Mouse (Mus musculus): Measurements from ENCODE around the gene Ulk4.
"Not testable (repeated sequence)": the region's sequence is repeated elsewhere in the genome, so short reads cannot be mapped to it uniquely, and the experiment has no call there.

Gene Ulk4

DNA sequence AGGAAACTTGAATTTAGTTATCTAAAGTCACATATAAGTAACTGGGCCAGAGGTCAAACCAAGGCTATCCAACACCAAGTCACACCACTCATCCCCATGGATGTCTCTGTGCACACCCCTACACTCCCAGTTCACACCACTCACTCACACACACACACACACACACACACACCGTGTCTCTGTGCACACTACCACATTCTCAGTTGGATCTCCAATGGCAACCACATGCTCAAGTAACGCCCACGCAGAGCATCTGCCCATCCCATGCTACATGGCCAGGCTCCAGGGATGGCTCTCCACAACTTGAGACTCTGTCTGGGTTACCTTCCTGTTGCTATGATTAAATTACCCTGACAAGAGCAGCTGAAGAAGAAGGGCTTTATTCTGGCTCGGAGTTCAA is 201.8 kb downstream of the Ulk4 start:
- in situ Hi-C loops (cut with MboI; ENCODE audit: unreplicated experiment in 2 of 2), result no loop called here

DNA sequence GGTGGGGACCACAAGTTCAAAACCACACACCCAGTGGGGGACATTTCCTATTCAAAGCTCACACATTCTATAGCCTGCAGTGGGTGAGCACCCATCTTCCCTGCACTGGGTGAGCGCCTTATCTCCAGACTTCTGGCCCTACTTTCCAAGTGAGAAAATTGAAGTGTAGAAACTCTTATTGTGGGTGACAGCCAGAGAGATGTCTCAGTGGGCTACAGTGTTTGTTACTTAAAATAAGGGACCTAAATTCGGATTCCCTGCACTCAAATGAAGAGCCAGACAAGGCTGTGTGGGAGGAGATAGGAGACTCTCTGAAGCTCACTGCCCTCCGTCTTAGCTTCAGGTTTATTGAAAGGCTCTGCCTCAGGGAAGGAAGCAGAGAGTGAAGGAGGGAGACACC is 202.3 kb downstream of the Ulk4 start:
- in situ Hi-C loops (cut with MboI; ENCODE audit: unreplicated experiment in 2 of 2), result no loop called here

DNA sequence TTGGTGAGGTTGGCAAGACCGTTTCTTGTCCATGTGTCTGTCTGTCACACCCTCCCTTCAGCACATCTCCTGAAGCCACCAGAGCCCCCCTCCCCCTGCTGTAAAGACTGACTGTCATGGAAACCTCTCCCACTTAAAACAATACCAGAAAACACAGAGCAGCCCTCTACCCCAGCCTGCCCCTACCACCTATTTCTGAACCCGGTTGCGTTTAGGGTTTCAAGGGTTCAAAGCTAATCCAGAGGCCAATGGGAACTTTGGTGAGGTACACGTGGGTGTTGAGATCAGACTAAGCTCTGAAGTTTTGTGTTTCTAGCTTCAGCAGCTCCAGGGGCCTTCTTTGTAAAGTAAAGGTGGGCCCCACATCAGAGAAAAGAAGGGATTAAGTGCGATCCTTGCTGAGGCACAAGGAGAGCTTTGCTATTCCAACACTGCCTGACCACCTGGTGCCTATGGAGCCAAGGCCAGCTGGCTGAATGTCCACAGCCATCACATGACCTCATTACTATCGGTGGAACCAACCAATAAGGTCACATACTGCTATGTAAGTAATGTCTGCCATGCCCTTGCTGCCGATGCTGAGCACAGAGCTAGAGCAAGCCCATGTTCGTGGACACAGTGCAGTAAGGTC is 204.8 kb downstream of the Ulk4 start:
- in situ Hi-C loops (cut with MboI; ENCODE audit: unreplicated experiment in 2 of 2), result no loop called here

DNA sequence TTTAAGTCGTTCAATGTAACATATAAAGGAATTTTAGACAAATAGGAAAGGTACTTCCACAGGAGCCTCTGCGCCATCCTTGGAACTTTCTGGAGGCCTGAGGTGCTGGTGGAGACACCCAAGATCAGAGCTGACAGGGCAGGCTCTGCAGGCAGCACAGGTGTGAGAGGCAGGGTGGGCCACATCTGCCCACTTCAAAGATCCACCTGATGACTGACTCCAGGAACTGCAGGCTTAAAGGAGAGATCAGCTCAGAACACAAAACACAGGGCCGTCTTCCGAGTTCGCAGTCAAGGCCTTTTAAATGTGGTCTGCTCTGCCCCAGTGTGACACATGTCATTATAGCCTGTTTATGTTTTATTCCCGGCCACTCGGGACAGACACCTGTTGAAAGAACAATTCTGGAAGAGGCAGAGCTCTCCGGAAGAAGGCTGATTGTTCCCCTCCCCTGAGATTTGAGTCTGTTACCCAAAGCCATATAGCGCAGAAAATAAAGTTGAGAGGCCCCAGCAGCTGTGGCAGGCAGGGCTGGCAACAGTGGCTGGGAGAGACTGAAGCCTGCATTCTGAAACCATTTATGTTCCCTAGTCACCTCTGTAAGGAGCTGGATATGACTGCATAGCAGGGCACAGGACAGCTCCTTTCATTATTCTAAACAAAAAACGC is 205.4 kb downstream of the Ulk4 start:
- in situ Hi-C loops (cut with MboI; ENCODE audit: unreplicated experiment in 2 of 2), result no loop called here

DNA sequence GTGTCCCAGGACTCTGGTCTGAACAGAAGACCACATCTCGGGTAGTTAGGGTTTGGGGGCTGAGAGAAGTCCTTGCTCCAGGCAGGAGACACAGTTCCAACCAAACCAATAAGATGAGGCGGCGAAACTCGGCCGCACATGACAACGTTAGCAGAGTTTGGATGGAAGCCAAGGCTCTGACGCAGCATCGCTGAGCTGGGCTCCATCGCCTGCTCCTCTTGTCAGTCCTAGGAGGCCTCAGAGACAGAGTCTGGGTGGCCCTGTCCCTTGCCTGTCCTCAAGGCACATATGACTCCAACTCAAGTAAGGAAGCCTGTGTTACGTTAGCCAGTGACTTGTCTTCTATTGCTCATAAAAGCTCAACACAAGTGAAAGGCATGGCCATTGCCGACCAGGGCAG is 205.9 kb downstream of the Ulk4 start:
- in situ Hi-C loops (cut with MboI; ENCODE audit: unreplicated experiment in 2 of 2), result no loop called here

DNA sequence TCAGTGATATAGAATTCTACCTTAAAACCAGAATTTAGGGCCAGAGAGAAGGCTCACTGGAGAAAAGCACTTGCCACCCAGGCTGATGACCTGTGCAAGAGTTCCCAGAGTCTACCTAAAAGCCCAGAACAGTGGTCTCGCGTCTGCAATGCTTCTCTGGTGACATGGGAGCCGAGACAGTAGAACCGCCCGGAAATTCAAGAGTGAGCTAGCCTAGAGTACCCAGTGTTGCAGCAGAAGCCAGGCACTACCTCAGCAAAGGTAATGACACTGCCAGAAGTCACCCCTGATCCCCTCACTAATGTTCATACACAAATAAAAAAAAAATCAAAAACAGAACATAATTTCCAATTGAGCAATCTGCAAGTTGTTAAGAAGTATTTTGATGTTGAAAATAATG is 208.9 kb downstream of the Ulk4 start:
- in situ Hi-C loops (cut with MboI; ENCODE audit: unreplicated experiment in 2 of 2), result no loop called here

DNA sequence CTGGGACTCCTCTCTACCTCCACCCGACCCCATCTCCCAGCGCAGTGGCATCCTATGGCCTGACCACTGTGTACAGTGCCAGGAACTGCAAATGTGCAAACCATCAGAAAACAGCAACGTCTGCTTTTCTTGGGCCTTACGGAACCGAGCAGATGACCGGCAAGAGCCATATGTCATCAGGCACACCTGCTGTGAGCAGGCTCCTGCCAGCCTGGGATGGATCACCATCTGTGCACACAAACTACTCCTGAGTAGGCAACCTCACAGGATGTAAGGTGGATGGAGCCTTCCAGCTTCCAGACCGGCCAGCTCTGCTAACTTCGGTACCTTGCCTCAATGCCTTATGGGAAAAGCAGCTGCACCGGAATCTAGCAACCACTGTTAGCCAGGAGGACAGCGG is 210.0 kb downstream of the Ulk4 start:
- in situ Hi-C loops (cut with MboI; ENCODE audit: unreplicated experiment in 2 of 2), result no loop called here

DNA sequence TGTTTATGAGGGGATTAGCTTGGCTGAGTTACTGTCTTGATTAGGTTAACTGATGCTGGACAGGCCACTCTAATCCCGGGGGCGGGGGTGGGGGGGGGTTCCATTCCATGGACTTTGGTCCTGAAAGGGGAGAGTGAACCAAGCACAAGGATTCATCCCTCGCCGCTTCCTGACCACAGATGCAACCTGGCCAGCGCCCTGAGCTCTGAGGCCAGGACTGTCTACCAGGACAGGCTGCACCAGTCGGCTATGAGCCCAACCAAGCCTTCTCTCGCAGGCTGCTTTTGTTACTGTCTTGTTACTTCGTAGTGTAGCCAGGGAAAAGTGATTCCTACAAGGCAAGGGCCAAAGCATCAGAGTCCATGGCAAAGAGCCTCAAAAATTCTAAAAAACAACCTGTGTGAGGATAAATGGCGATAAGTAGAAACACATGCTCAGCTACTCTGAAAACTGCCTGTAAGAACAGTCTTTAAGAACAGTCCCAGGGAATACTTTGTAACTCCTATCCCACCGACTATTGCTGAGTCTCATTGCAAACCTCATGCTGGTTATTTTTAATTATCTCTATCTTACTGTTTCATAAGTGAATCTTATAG is 211.5 kb downstream of the Ulk4 start:
- in situ Hi-C loops (cut with MboI; ENCODE audit: unreplicated experiment in 2 of 2), result no loop called here

DNA sequence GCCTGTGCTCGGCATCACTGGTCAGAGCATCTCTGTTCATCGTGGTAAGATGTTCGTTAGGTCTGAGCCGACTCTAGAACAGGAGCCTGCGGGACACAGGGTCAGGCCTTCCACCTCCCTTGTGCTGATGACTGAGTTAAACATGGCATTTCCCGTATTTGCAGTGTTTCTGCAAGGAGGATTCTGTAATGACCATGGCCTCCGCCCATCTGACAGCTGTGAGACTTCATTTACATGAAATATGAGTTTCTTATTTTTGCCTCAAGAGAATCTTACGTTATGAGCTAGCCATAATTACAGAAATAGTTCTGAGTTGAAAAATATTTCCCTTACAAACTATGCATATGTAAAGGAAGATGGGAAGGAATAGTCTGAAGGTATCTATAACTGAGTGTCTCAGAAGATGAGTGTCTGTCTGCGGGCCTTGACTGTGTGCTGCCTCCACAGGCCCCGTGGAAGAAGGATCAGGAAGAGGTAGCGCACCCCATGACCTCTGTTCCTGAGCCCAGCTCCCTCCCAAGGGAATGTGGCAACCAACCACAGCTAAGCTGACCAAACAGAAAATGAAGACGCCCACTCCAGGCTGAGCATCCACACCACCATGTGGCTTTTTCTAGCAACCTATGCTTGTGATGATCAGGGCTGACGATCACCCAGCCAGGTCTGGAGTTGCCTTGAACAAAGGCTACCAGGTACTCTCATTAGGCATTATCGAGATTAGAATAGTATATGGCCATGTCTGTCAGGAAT is 212.2 kb downstream of the Ulk4 start:
- in situ Hi-C loops (cut with MboI; ENCODE audit: unreplicated experiment in 2 of 2), result no loop called here

DNA sequence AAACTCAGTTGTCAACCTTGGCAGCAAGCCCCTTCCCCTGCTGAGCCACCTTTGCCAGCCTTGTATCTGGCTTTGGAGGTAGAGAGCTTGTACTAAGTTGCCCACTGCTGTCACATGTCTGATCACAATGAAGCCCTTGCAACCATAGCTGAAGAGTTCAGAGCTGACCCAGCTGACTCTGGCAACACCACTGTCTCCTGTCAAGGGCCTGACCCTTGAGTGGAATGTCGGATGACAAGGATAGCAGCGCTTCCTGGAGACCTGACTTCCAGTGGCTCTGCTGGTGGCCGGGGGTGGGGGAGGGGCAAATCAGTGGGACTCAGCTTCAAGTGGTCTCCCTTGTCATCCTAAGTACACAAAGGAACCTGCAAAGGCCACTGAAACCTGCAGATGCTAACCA is 214.3 kb downstream of the Ulk4 start:
- in situ Hi-C loops (cut with MboI; ENCODE audit: unreplicated experiment in 2 of 2), result no loop called here

DNA sequence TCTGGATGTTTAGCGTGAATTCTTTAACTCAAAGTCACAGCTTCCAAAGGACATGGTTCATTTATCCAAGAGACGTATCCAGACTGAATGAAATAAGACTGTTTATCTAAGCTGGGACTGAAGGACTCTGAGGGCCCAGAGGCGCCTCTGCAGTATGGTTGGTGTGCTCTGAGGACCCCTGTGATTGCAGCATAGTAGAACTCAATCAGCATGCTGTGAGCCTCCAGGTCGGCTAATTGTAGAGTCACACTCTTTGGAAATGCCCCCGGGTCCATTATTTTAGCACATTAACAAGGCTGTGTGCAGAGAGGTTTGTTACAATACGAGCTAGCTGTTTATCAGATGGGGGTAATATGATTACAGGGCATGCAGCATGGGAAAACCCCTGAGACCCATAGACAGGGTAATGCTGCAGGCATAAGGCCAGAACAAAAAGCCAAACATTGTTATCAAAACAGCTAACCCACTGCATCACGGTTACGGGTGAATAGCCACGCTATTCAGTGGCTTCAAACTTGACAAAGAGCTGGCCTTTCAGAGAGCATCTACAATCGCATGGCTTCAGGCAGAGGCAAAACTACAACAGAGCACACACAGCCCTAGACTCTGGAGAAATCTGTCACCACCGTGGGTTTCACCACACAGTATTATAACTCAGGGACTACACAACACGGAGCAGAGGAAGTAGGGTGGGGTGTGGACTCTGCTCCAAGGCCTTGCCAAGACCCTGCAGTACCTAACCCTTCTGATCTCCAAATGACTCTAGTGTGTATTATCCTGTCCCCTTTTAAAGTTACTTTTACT is 215.0 kb downstream of the Ulk4 start:
- in situ Hi-C loops (cut with MboI; ENCODE audit: unreplicated experiment in 2 of 2), result no loop called here

DNA sequence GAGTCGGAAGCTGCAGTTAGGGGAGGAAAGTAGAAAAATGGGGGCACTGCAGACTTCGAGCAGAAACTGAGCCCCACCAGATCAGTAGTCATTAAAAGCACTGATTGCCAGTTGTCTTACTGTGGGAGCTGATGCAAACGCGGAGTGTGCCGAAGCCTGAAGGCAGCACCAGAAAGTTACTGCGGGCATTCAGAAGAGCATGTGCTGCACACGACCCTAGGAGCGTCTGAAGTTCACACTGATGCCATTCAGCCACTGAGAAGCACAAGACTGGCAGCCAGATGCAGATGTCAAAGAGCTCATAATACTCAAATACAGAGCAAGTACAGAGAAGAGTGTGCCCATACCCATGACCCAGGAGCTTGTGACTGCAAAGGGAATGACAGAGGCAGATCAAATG is 216.7 kb downstream of the Ulk4 start:
- in situ Hi-C loops (cut with MboI; ENCODE audit: unreplicated experiment in 2 of 2), result no loop called here

DNA sequence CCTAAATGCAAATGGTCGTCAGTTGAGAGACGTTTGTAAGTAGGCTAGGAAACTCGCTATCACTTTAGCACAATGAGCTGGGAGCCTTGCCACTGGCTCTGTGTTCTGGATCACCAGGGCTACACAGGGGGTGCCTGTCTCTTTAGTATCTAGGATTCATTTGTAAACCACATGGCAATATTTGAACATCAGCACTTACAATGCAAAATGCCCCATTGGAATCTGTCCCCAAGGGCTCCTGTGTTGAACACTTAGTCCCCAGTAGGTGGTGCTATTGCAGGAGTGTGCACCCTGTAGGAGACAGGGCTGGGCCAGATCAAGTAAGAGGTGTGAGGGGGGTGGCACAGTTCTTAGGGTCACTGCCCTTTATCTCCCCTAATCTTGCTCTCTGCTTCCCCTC is 217.7 kb downstream of the Ulk4 start:
- in situ Hi-C loops (cut with MboI; ENCODE audit: unreplicated experiment in 2 of 2), result no loop called here

DNA sequence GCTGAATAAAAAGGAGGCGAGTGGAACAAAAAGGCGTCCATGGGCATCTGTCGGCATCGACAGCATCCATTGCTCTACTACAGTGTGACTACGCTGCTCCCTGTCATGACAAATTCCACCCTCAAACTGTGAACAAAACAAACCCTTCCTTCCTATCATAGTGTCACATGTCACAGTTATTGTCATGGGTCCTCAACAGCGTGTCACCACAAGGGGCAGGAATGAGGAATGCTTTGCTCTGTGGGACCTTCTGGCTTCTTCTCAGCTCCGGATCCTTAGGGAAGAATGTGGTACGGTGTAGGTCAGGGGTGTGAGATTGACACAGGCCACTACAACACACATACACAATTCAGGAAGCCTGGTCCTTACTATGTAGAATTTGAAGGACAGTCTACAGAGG is 218.5 kb downstream of the Ulk4 start:
- in situ Hi-C loops (cut with MboI; ENCODE audit: unreplicated experiment in 2 of 2), result no loop called here

DNA sequence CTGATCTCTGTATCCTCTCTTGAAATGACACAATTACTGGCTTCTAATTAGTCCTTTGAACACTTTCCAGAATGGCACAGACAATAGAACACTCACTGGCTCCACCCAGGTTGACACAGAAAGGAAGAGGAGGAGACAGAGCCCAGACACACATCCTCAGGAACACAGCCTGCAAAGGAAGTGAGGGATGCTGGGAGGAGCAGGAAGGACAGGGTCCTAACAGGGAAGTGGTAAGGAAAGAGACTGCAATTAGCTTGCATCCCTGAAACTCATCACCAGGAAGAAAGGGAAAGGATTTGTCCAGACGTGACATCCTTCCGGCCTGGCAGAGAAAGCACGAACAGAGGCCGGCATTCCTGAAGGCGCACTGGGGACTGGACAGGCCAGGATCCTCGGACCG is 218.9 kb downstream of the Ulk4 start:
- in situ Hi-C loops (cut with MboI; ENCODE audit: unreplicated experiment in 2 of 2), result no loop called here

DNA sequence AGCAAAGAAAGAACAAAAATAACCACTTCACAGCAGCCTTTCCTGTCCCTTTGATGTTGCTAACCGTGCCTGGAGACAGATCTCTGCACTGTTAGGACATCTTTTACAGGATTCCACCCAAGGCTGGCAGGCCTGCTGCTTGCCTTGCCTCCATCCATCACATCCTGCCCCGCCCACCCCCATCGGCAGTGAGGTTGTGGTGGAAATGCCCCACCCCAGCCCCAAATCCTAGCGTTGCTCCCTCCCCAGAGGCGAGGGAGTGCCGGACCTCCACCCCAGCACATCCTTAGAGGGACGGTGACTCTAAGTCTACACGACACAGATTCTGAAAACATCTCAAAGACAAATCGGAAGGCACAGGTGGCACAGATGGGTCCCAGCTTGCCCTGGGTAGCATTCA is 219.6 kb downstream of the Ulk4 start:
- in situ Hi-C loops (cut with MboI; ENCODE audit: unreplicated experiment in 2 of 2), result no loop called here

DNA sequence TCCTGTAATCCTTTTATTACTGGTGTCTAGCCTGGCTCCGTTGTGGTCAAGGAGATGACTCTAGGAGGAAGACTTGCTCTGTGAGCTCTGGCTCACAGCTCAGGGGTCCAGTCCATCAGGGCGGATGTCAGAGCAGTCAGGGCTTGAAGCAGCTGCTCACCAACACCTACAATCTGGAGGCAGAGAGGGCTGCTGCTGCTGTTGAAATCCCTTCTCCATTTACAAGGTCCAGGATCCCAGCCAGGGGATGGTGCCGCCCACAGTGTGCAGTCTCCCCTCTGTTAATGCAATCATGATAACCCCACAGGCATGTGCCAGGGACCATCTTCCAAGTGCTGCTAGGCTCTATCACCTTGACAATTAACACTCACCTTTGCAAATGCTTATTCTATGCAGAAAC is 220.5 kb downstream of the Ulk4 start:
- in situ Hi-C loops (cut with MboI; ENCODE audit: unreplicated experiment in 2 of 2), result no loop called here

DNA sequence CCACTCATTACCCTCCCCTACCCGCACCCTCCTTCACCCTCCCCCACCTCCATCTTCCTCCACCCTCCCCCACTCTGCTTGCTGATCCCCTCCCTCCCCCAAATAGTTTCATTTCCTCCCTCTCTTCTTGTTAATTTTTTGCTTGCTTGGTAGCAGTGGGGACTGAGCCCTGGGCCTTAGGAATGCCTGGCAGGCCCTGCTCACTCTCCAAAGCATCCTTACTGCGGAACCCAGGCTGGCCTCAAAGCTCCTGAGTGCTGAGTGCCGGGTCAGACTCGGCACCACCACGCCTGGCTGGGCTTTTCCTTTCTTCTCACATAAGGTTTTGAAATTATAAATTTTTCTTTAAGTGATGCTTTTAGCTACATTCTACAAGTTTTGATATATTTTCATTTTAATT is 221.0 kb downstream of the Ulk4 start:
- in situ Hi-C loops (cut with MboI; ENCODE audit: unreplicated experiment in 2 of 2), result no loop called here

DNA sequence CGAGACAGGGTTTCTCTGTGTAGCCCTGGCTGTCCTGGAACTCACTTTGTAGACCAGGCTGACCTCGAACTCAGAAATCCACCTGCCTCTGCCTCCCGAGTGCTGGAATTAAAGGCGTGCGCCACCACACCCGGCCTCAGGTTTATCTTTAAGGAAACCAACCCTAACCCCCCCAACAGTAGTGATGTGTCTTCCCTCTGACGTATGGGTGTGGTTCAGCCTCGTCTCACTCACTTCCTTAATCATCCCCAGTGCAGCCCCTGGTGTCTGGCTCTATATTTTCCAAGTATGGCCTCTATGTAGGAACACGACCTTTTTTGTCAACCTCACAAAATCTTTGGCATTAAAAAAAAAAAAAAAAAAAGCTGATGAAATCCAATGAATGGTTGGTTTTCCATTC is 231.3 kb downstream of the Ulk4 start:
- in situ Hi-C loops (cut with MboI; ENCODE audit: unreplicated experiment in 2 of 2), result not testable (repeated sequence)

DNA sequence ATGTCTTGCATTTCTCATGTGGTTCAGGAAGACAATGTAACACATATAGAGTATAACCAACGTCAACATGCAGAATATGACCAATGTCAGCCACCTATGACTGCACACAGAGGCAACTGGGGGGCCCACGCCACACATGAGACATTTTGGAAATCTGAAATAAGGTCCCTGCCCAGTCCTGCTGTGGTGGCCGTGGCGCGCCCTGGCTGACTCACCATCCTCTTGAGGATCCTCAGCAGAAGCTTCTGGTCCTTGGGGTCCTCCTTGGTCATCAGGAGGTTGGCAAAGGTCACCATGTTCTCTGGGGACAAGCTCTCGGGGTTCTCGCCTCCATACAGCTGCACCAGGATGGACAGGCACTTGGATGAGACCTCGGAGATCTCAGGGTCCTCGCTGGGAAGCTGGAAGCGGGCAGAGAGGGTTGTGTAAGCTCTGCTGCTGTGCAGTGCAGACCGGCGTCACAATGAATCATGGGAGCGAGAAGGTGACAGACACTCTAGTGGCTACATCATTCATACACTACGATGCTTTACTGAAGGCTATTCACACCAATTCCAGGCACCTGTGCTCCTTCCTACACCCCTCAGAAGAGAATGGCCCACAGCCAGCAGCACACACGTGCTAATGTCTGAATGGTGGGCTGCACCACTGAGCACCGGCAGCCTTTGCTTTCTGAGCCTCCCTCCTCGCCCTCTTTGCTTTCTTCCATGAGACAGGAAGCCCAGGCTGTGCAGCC is 232.4 kb downstream of the Ulk4 start:
- in situ Hi-C loops (cut with MboI; ENCODE audit: unreplicated experiment in 2 of 2), result no loop called here
